Mouse (Mus musculus) cerebellum, adult 11-12 months (tissue): ENCODE measurements at regions not wholly inside any gene's neighbourhood (a gene's known extent, or its start where the extent isn't known, plus 50 kb on each side); places are given as distances from the start of the nearest gene placed in this dataset.

Experiments used
- DNase-seq: peaks from one replicate; pipeline ENCODE4 v3.0.0; 2022

DNA sequence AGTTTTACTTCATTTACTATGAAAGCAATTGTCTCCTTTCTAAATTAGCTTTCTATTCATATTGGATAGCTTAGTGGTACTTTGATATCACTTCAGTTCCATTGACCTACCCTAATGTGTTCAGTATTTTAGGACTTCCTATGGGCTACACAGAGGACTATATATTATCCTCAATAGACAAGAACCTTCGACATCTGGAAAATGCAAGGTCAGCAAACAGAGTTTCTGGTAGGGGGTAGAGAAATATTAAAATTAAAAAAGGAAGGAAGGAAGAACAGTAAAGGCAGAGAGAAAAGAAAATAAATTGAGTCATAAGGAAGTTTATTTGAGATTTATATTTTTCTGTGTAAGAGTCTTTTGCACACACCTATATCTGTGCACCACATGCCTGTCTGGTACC, 107.4 kb upstream of the Insig1 start:
- DNase-seq = no peak

- DNase-seq = peak; percentile 56
Measured at GRCm38 (mm10) chr5:27995186-27995585, 76.0 kb upstream of the Insig1 start.

GRCm38 (mm10) chr5:27997751-27998150, 73.4 kb upstream of the Insig1 start:
- no peak for DNase-seq

GRCm38 (mm10) chr5:28002922-28003321, 68.2 kb upstream of the Insig1 start:
- DNase-seq = no peak

DNA sequence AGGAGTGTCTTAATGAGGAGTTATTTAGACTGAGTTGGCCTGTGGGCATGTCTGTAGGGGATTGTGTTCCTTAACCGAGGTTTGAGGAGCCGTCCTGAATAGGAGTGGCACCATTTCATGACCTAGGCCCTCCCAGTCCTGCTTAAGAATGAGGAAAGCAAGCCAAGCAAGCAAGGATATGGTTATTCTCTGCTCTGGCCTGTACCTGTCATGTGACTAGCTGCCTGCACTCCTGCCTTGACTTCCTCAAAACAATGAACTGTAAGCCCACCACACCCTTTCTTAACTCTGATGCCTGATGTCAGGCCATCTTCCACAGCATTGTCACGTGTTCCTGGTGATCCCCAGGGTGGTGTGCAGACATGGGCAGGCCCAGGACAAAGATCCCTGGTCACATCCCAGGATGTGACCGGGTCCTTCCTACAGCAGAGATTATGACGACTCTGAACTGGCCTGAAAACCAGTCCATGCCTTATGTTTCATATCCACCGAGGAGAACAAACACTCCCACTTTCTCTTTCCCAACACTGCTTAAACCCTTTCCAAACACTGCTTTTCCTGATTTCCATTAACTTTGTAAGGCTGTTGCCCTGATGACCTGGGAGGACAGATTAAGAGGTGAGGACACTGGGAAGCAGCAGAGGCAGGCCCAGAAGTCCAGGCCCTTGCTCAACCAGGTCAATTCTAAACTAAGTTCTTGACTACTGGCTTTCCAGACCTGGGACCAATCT, 67.2 kb upstream of the Insig1 start:
- no peak for DNase-seq

DNA sequence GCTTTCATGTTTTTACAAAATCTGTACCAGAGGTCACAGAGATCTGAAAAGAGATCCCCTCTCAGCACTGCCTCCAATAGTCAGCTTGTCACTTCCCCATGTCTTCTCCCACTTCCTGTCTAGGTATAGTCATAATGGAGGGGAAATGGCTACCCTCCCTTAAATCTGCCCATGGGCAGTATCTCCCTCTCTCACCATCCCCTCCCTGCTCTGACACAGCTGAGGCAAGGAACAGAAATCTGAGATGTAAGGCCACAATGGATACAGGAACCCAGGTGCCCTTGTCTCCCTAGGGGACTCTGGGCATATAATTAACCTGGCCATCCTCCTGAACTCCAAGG, 66.7 kb upstream of the Insig1 start:
- no peak for DNase-seq

DNA sequence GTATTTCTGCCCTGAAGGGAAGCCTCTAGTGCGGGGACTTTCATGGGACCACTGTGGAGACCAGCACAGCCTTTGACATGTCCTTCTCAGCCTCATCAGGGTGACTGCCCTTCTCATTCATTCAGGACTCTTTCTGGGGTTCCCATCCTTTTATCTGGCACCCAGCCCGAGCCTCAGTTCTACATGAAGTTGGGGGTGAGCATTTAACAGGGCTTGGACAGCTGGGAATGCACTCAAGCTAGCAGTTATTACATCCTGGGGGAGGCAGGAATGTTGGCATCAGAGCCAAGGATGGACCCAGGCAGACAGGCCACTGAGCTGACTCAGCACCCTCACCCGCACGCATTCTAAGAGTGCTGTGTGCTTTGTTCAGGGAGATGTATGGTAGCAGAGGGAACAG, 61.8 kb upstream of the Insig1 start:
- no peak for DNase-seq

DNA sequence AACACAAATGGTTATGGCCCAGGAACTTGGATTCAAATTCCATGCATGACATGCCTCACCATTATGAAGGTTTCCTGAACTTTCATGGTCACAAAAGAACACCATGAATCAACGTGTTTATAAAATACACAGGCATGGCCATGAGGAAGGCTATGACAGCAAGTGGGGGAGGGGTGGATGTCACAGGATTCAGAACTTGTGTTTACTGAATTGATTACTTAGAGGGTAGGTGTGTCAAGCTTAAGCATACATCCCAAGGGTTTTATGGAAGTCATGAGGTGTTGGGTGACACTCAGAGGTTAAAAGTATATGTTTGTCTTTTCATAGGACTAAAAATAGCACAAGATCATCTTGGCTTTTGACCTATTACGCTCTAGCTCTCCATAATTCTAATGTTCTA, 61.3 kb upstream of the Insig1 start:
- no peak for DNase-seq

GRCm38 (mm10) chr5:28010529-28010928, 60.6 kb upstream of the Insig1 start:
- no peak for DNase-seq

DNA sequence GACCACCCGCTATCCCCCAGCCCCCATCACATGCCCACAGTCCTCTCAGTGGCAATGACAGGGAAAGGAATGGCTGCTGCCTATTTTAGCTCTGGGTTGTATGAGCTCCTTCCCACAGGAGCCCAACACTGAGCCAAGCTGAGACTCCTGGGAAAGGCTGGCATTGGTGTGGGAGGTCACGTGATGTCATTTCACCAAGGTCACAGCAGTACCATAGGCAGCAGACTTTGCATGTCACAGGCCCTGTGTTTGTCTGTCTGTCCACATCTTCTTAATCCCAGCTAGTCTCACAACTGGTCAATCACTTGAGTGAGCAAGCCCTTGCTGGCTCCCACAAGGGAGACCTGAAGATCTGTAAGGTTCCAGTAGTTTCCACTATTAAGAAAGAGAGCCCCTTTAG, 58.7 kb upstream of the Insig1 start:
- no peak for DNase-seq

DNA sequence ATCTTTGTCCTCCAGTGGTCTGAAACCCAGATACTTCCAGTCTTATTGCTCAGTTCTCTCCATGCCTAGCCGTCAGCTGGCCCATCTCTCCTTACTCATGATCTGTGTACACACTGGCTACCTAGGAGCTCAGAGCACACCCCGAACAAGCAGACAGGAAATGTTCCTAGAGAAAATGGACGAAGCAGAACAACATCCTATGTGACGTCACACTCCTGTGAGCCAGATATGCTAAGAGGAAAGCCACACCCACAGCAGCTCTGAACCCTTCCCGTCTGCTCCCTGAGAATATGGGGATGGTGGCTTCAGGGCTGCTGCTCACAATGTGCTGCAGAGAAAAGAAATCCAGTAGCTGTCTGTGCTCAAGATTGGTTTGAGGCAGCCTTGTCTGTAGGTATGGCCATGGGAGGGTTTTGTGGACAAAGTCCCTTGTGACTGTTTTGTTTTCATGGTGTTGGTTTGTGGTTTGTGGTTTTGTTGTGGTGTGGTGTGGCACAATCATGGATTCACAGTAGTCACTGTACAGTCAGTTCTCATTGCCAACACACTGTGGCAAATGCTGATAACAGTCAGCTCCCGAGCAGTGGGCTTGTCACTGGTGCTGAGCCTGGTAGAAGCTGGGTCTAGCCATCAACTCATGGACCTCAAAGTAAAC, 57.4 kb upstream of the Insig1 start:
- no peak for DNase-seq

GRCm38 (mm10) chr5:28019864-28020263, 51.3 kb upstream of the Insig1 start:
- no peak for DNase-seq
